Mouse (Mus musculus): ENCODE measurements around the gene Plcb2. TPM values are rescaled to one million over a fixed set of nuclear protein-coding genes. Genes with fewer than 3 reads are reported as not detected.

Plcb2 gene
- polyA plus RNA-seq (2016; fragmentation: Nextera tagmentation; extraction: Ambion mirVana) = 0.26 and 0.44 TPM in 2 replicates

DNA sequence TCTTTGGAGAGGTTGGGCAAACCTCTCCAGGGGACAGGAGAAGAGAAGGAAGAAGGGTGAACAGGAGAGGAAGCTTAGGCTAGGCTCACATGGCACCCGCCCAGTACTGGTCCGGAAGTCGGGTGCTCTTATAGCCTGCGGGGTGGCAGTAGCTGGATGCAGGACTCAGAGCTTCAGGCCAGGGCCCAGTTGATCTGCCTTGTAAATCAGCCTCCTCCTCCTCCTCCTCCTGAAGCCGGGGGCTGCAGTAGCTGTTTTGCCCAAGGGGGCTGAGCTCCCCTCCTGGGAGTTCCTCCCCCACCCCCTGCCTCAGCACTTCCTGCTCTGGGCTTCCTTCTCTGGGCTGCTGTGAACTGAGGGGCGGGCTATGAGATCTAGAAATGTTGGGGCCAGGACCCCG is at the start of gene Plcb2:
Plcb2 (minus strand) TSS at position 102 of the 400 bp plus-strand sequence.
- no peaks in the 10 kb centered on the region for H3K9me3 ChIP-seq
- H3K9ac ChIP-seq (replicated peaks) = no peak within 1 kb of the TSS
- H3K27me3 ChIP-seq = peaks cover 62% of the 10 kb centered on the region
- H3K27ac ChIP-seq = no peak within 1 kb of the TSS
- ATAC-seq (ENCODE audit: insufficient number of reproducible peaks, insufficient read depth, low FRiP score, low TSS enrichment, low read depth) = no peak
- 13% methylated on average over 7 of the region's 7 CpGs for WGBS
- peak within 1 kb of the TSS; percentile 34 for H3K4me2 ChIP-seq
- no peak within 1 kb of the TSS for H3K4me3 ChIP-seq (replicated peaks)
- no peaks in the 10 kb centered on the region for H3K36me3 ChIP-seq
- peaks cover 23% of the 10 kb centered on the region for H3K4me1 ChIP-seq (replicated peaks)

GRCm38 (mm10) chr2:118776295-118776694 is 48.1 kb upstream of the Plcb2 start:
- ATAC-seq (ENCODE audit: insufficient number of reproducible peaks, insufficient read depth, low FRiP score, low TSS enrichment, low read depth) = no peak
- Histone ChIP-seq H3K9ac (replicated peaks) (no peak overlapping the region), H3K4me2 (no peak overlapping the region), H3K27ac (no peak overlapping the region), H3K4me3 (replicated peaks) (no peak overlapping the region), H3K9me3 (no peaks in the 10 kb centered on the region), H3K36me3 (no peaks in the 10 kb centered on the region), H3K4me1 (replicated peaks) (peaks cover 9% of the 10 kb centered on the region; the same call in 1 of the 2 replicates), H3K27me3 (peaks cover 16% of the 10 kb centered on the region)
- WGBS = 76% methylated on average over 2 of the region's 2 CpGs

GRCm38 (mm10) chr2:118775846-118776245 is 47.6 kb upstream of the Plcb2 start:
- Histone ChIP-seq H3K4me2 (no peak overlapping the region), H3K36me3 (no peaks in the 10 kb centered on the region), H3K9ac (replicated peaks) (no peak overlapping the region), H3K4me1 (replicated peaks) (peaks cover 9% of the 10 kb centered on the region; the same call in 1 of the 2 replicates), H3K4me3 (replicated peaks) (no peak overlapping the region), H3K27me3 (peaks cover 13% of the 10 kb centered on the region), H3K9me3 (no peaks in the 10 kb centered on the region), H3K27ac (no peak overlapping the region)
- ATAC-seq (ENCODE audit: insufficient number of reproducible peaks, insufficient read depth, low FRiP score, low TSS enrichment, low read depth) = no peak
- WGBS = 52% methylated on average over 4 of the region's 4 CpGs

DNA sequence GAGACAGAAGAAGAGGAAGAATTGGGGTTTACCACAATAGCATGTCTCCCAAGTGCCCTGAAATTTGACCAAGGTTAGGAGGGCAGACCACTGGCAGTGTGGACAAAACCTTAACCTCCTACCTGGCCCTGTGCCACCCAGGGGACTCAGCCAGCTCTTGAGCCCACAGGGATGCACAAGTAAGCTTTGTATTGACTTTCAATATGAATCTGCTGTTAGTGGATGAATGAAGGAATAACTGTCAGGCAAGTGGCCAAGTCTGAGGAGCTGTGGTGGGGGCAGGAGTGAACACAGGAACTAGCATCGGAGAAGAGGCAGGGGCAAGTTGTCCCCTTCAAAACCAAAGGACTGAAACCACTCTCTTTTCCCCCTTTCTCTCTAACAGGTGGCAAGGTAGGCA is 47.2 kb upstream of the Plcb2 start:
- Histone ChIP-seq H3K9me3 (no peaks in the 10 kb centered on the region), H3K9ac (replicated peaks) (no peak overlapping the region), H3K27me3 (peaks cover 8% of the 10 kb centered on the region), H3K36me3 (no peaks in the 10 kb centered on the region), H3K4me1 (replicated peaks) (peaks cover 9% of the 10 kb centered on the region; the same call in 1 of the 2 replicates), H3K27ac (no peak overlapping the region), H3K4me3 (replicated peaks) (no peak overlapping the region), H3K4me2 (no peak overlapping the region)
- WGBS = 57% methylated on average over 1 of the region's 1 CpGs
- no peak for ATAC-seq (ENCODE audit: insufficient number of reproducible peaks, insufficient read depth, low FRiP score, low TSS enrichment, low read depth)

DNA sequence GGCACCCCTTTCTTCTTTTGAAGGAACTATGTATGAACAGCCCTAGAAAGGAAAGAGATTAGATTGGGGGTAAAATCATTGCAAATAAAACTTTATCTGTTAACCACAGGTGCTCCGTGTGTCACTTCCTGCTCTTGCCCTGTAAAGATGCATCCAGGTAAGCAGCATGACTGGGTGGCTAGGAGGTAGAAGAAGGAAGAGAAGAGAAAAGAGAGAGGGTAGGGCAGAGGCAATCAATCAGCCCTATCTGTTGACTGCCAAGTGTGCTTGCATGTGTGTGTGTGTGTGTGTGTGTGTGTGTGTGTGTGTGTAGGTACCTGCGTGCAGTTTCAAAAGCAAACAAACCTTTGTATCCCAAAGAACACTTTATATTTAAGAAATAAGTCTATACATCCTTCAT is 46.3 kb upstream of the Plcb2 start:
- Histone ChIP-seq H3K36me3 (no peaks in the 10 kb centered on the region), H3K4me3 (replicated peaks) (no peak overlapping the region), H3K9me3 (no peaks in the 10 kb centered on the region), H3K27me3 (no peaks in the 10 kb centered on the region), H3K9ac (replicated peaks) (no peak overlapping the region), H3K27ac (no peak overlapping the region), H3K4me1 (replicated peaks) (peaks cover 3% of the 10 kb centered on the region; the same call in 1 of the 2 replicates), H3K4me2 (no peak overlapping the region)
- WGBS = 73% methylated on average over 2 of the region's 2 CpGs
- ATAC-seq (ENCODE audit: insufficient number of reproducible peaks, insufficient read depth, low FRiP score, low TSS enrichment, low read depth) = no peak

DNA sequence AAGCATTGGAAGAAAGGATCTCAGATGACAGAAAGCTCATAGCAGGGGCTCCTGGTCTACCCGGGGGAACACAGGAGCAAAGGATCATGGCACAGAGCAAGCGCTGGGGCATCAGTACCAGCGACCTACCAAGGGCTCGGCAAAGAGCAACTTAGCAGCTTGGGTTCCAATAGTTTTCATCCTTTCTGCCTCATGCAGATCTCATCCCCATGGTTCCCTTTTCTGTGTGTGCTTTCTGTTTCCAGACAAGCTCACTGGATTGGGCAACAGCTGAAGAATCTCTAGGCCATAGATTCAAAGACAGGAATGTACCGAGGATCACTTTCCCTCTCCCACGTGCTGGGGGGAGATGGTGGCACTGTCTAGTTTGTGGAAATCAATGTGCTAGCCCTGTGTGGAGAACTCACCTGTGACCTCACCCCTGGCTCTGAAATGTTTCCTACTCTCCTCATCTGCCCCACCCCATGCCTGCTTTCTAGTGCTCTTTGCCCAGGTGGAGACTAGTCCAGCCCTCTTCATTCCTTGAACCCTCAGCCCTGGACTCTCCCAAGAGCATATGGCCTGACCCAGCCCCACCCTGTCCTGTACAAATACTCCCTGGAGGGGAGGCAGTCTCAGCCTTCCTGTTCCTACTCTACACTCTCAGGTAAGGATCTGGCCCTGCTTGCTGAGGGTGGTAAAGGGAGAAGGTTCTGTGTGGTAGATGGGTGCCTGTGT is 44.1 kb upstream of the Plcb2 start, which contains the start of gene Phgr1:
Phgr1 (plus strand) TSS at position 612 of the 717 bp plus-strand sequence.
- no peak for ATAC-seq (ENCODE audit: insufficient number of reproducible peaks, insufficient read depth, low FRiP score, low TSS enrichment, low read depth)
- WGBS = 81% methylated on average over 6 of the region's 6 CpGs

DNA sequence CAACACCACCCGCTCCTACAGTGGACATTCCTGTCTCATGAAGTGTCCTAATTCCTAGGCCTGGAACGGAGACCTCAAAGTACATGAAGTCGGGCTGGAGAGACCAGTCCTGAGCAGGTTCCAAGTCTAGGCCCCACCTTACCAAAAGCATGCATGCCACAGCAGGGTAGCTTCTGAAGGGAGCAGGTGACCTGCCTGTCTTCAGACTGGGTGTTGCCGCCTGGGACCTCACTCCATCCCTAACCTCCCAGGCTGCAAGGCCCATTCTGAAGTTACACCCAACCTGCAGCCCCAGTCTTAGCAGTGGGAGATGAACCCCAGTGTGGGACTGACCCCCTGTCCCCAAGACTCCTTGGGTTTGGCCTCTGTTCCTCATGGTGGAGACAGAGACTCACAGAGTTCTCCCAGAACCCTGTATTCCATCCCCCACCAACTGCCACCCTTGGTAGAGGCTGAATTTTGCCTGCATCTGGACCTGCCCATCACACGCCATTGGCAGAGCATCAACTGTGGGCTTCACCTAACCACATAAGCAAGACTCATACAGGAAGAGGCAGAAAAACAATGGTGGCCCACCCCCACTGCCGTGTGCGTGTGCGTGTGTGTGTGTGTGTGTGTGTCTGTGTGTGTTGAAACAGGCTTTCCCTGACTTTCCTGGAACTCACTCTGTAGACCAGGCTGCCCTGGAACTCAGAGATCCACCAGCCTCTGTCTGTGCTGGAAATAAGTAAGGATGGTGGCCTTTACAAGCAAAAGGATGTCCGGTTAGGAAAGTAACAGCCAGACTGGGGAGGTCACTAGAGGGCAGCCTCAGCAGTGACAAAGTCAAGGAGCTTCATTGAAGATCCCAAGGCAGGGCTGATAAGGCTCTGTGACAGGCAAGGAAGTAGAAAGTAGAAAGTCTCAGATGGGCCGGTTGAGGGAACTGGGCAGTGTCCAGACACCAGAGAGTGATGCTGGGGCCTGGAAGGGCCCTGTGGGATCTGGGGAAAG is 38.1 kb upstream of the Plcb2 start:
- Histone ChIP-seq H3K4me1 (replicated peaks) (peaks cover 23% of the 10 kb centered on the region), H3K27me3 (peaks cover 29% of the 10 kb centered on the region), H3K4me2 (no peak overlapping the region), H3K27ac (no peak overlapping the region), H3K9me3 (no peaks in the 10 kb centered on the region), H3K4me3 (replicated peaks) (no peak overlapping the region), H3K36me3 (no peaks in the 10 kb centered on the region), H3K9ac (replicated peaks) (no peak overlapping the region)
- ATAC-seq (ENCODE audit: insufficient number of reproducible peaks, insufficient read depth, low FRiP score, low TSS enrichment, low read depth) = no peak
- 78% methylated on average over 10 of the region's 10 CpGs for WGBS

More for the DNA sequence above, 44.1 kb upstream of the Plcb2 start, which contains the start of gene Phgr1:
- Histone ChIP-seq H3K9ac (replicated peaks) (no peak within 1 kb of the TSS; the same call in 1 of the 2 replicates), H3K4me2 (no peak within 1 kb of the TSS), H3K4me1 (replicated peaks) (no peaks in the 10 kb centered on the region), H3K4me3 (replicated peaks) (no peak within 1 kb of the TSS), H3K27me3 (no peaks in the 10 kb centered on the region), H3K9me3 (no peaks in the 10 kb centered on the region), H3K27ac (no peak within 1 kb of the TSS), H3K36me3 (no peaks in the 10 kb centered on the region)

- Histone ChIP-seq H3K9me3 (no peaks in the 10 kb centered on the region), H3K9ac (replicated peaks) (no peak overlapping the region), H3K4me2 (no peak overlapping the region), H3K36me3 (no peaks in the 10 kb centered on the region), H3K4me1 (replicated peaks) (peaks cover 26% of the 10 kb centered on the region), H3K27ac (no peak overlapping the region), H3K27me3 (peaks cover 43% of the 10 kb centered on the region), H3K4me3 (replicated peaks) (no peak overlapping the region)
- ATAC-seq (ENCODE audit: insufficient number of reproducible peaks, insufficient read depth, low FRiP score, low TSS enrichment, low read depth) = no peak
- WGBS = 79% methylated on average over 5 of the region's 5 CpGs
Measured at GRCm38 (mm10) chr2:118764875-118765274, 36.6 kb upstream of the Plcb2 start.

DNA sequence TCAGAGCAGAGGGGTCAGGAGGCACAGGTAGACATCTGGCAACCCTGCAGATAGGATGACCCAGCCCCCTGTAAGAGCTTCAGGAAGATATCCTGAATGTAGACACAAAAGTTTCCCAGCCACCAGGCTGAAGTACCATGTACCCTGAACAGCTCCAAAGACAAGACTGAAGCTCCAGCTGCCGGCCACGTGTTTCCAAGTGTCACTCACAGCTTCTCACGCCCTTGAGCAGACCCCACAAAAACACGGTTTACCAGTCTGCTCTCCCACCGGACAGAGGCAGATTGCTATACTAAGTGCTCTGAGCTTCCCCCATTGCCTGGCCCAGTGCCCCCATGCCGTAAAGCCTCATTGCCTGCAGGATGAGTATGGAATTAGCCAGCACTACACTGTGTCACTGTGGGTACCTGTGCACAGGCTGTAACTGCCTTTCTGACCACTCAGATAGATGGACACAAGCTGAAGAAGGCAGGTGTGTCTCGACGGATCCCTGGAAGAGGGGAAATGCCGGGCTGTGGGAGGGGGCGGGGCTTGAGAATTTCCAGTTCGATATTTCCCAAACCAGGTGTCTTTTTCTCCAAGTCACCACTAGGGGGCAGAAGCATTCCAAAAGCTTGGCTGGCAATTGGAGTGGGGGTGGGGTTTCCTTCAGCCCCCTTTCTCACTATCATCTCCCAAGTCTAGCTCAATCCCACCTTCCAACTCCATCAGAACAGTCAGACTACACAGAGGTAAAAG is 36.0 kb upstream of the Plcb2 start:
- H3K27me3 ChIP-seq = peaks cover 45% of the 10 kb centered on the region
- no peak overlapping the region for H3K27ac ChIP-seq
- peak overlapping the region; percentile 24 for H3K4me2 ChIP-seq
- no peaks in the 10 kb centered on the region for H3K36me3 ChIP-seq
- H3K9ac ChIP-seq (replicated peaks) = no peak overlapping the region
- ATAC-seq (ENCODE audit: insufficient number of reproducible peaks, insufficient read depth, low FRiP score, low TSS enrichment, low read depth) = no peak
- WGBS = 25% methylated on average over 11 of the region's 11 CpGs
- peaks cover 26% of the 10 kb centered on the region for H3K4me1 ChIP-seq (replicated peaks)
- H3K9me3 ChIP-seq = no peaks in the 10 kb centered on the region
- no peak overlapping the region for H3K4me3 ChIP-seq (replicated peaks)

DNA sequence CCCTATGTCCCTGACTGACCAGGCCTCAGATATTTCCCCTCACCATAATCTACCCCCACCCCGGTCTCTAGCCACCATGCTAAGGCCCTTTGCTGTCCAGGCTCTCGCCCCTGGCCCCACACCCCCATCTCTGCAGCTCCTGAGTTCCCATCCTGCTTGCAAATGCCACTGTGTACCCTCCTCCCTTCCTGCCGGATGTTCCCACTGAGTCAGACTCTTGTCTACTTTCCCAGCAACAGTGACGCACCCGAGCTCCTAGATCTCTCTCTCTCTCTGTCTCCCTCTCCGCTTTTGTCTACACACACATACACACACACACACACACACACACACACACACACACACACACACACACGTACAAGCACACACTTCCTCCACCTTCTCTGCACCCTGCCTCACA is 35.2 kb upstream of the Plcb2 start:
- WGBS = 78% methylated on average over 7 of the region's 7 CpGs

More for the DNA sequence above, 35.2 kb upstream of the Plcb2 start:
- Histone ChIP-seq H3K36me3 (no peaks in the 10 kb centered on the region), H3K27ac (no peak overlapping the region), H3K4me1 (replicated peaks) (peaks cover 26% of the 10 kb centered on the region), H3K4me3 (replicated peaks) (no peak overlapping the region), H3K4me2 (no peak overlapping the region), H3K27me3 (peaks cover 52% of the 10 kb centered on the region), H3K9me3 (no peaks in the 10 kb centered on the region), H3K9ac (replicated peaks) (no peak overlapping the region)
- no peak for ATAC-seq (ENCODE audit: insufficient number of reproducible peaks, insufficient read depth, low FRiP score, low TSS enrichment, low read depth)

Measured in limb, embryonic 12.5 days (tissue).